Mouse (Mus musculus): Measurements from ENCODE around the gene Crybb3. TPM values are rescaled to one million over a fixed set of nuclear protein-coding genes. Genes with fewer than 3 reads are reported as not detected.

Crybb3 gene
- polyA plus RNA-seq, 2 experiments, result 0.67 to 4.6 TPM

- 79% methylated on average over 9 of the region's 9 CpGs for WGBS
- ATAC-seq (ENCODE audit: low FRiP score, low read depth), result no peak
Observed at GRCm38 (mm10) chr5:113081020-113081419, 364 bp downstream of the Crybb3 start.

GRCm38 (mm10) chr5:113079783-113080182 lies 1.6 kb downstream of the Crybb3 start:
- Histone ChIP-seq H3K27me3 (ENCODE audit: control insufficient read depth, insufficient read depth, low read length) (no peaks in the 10 kb centered on the region), H3K4me1 (ENCODE audit: control insufficient read depth, insufficient read depth, low read length) (no peaks in the 10 kb centered on the region), H3K9ac (ENCODE audit: low read depth, low read length, severe bottlenecking) (no peak overlapping the region), H3K4me2 (replicated peaks; ENCODE audit: low read depth, low read length, severe bottlenecking) (peak overlapping the region; percentile 28; the same call in 1 of the 2 replicates), H3K36me3 (ENCODE audit: control insufficient read depth, insufficient read depth, low read length) (no peaks in the 10 kb centered on the region), H3K9me3 (ENCODE audit: control insufficient read depth, low read length) (no peaks in the 10 kb centered on the region), H3K4me3 (replicated peaks; ENCODE audit: low read length) (0 out of 2 replicates have a peak overlapping the region, but pooled peaks have one; percentile 2), H3K27ac (replicated peaks; ENCODE audit: low read depth, low read length) (no peak overlapping the region)
- ATAC-seq (ENCODE audit: low FRiP score, low read depth) (no peak), DNase-seq (ENCODE audit: low spot score) (no peak)
- TF ChIP-seq POLR2A (IDR thresholded peaks at IDR 0.05; ENCODE audit: borderline replicate concordance, extremely low read depth, insufficient read depth, insufficient read length), result no peak
- WGBS, result 22% methylated on average over 21 of the region's 21 CpGs

More at GRCm38 (mm10) chr5:113081020-113081419, 364 bp downstream of the Crybb3 start:
- no peak for TF ChIP-seq POLR2A (IDR thresholded peaks at IDR 0.05; ENCODE audit: borderline replicate concordance, extremely low read depth, insufficient read depth, insufficient read length)
- Histone ChIP-seq H3K27ac (replicated peaks; ENCODE audit: low read depth, low read length) (no peak overlapping the region), H3K4me3 (replicated peaks; ENCODE audit: low read length) (no peak overlapping the region), H3K4me2 (replicated peaks; ENCODE audit: low read depth, low read length, severe bottlenecking) (no peak overlapping the region), H3K27me3 (ENCODE audit: control insufficient read depth, insufficient read depth, low read length) (no peaks in the 10 kb centered on the region), H3K4me1 (ENCODE audit: control insufficient read depth, insufficient read depth, low read length) (no peaks in the 10 kb centered on the region), H3K36me3 (ENCODE audit: control insufficient read depth, insufficient read depth, low read length) (no peaks in the 10 kb centered on the region), H3K9me3 (ENCODE audit: control insufficient read depth, low read length) (no peaks in the 10 kb centered on the region), H3K9ac (ENCODE audit: low read depth, low read length, severe bottlenecking) (no peak overlapping the region)
- DNase-seq (ENCODE audit: low spot score), result no peak

GRCm38 (mm10) chr5:113078686-113079085 lies 2.7 kb downstream of the Crybb3 start:
- ATAC-seq (ENCODE audit: low FRiP score, low read depth), result no peak
- no peak for TF ChIP-seq POLR2A (IDR thresholded peaks at IDR 0.05; ENCODE audit: borderline replicate concordance, extremely low read depth, insufficient read depth, insufficient read length)
- no peaks in the 10 kb centered on the region for H3K27me3 ChIP-seq (ENCODE audit: control insufficient read depth, insufficient read depth, low read length)
- no peak overlapping the region for H3K27ac ChIP-seq (replicated peaks; ENCODE audit: low read depth, low read length)
- H3K4me3 ChIP-seq (replicated peaks; ENCODE audit: low read length), result no peak overlapping the region
- H3K4me2 ChIP-seq (replicated peaks; ENCODE audit: low read depth, low read length, severe bottlenecking), result no peak overlapping the region
- no peaks in the 10 kb centered on the region for H3K4me1 ChIP-seq (ENCODE audit: control insufficient read depth, insufficient read depth, low read length)
- H3K9me3 ChIP-seq (ENCODE audit: control insufficient read depth, low read length), result no peaks in the 10 kb centered on the region
- no peak overlapping the region for H3K9ac ChIP-seq (ENCODE audit: low read depth, low read length, severe bottlenecking)
- DNase-seq (ENCODE audit: low spot score), result no peak
- no peaks in the 10 kb centered on the region for H3K36me3 ChIP-seq (ENCODE audit: control insufficient read depth, insufficient read depth, low read length)
- WGBS, result 58% methylated on average over 5 of the region's 5 CpGs

DNA sequence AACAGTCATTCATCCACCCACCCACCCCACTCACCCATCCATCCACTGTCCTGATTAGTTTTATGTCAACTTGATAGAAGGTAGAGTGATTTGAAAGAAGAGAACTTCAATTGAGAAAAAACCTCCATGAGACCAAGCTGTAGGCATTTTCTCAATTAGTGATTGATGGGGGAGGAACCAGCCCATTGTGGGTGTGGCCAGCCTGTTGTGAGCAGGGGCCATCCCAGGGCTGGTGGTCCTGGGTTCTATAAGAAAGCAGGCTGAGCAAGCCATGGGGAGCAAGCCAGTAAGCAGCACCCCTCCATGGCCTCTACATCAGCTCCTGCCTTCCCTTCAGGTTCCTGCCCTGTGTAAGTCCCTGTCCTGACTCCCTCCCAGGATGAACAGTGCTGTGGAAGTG lies 11.4 kb downstream of the Crybb3 start, which contains the start of gene Crybb2:
Crybb2 (minus strand) TSS at position 101 of the 400 bp plus-strand sequence.
- Histone ChIP-seq H3K9ac (ENCODE audit: low read depth, low read length, severe bottlenecking) (no peak within 1 kb of the TSS), H3K27me3 (ENCODE audit: control insufficient read depth, insufficient read depth, low read length) (no peaks in the 10 kb centered on the region), H3K4me3 (replicated peaks; ENCODE audit: low read length) (no peak within 1 kb of the TSS), H3K27ac (replicated peaks; ENCODE audit: low read depth, low read length) (no peak within 1 kb of the TSS), H3K36me3 (ENCODE audit: control insufficient read depth, insufficient read depth, low read length) (no peaks in the 10 kb centered on the region), H3K4me2 (replicated peaks; ENCODE audit: low read depth, low read length, severe bottlenecking) (no peak within 1 kb of the TSS), H3K4me1 (ENCODE audit: control insufficient read depth, insufficient read depth, low read length) (no peaks in the 10 kb centered on the region), H3K9me3 (ENCODE audit: control insufficient read depth, low read length) (no peaks in the 10 kb centered on the region)
- no peak for TF ChIP-seq POLR2A (IDR thresholded peaks at IDR 0.05; ENCODE audit: borderline replicate concordance, extremely low read depth, insufficient read depth, insufficient read length)
- ATAC-seq (ENCODE audit: low FRiP score, low read depth) (no peak), DNase-seq (ENCODE audit: low spot score) (no peak)

GRCm38 (mm10) chr5:113054308-113054707 lies 27.1 kb downstream of the Crybb3 start:
- no peaks in the 10 kb centered on the region for H3K27me3 ChIP-seq (ENCODE audit: control insufficient read depth, insufficient read depth, low read length)
- no peaks in the 10 kb centered on the region for H3K9me3 ChIP-seq (ENCODE audit: control insufficient read depth, low read length)
- no peak overlapping the region for H3K9ac ChIP-seq (ENCODE audit: low read depth, low read length, severe bottlenecking)
- ATAC-seq (ENCODE audit: low FRiP score, low read depth) (peak; percentile 42; the same call in 1 of the 2 replicates), DNase-seq (ENCODE audit: low spot score) (peak; percentile 57)
- WGBS, result 5% methylated on average over 16 of the region's 16 CpGs
- H3K36me3 ChIP-seq (ENCODE audit: control insufficient read depth, insufficient read depth, low read length), result no peaks in the 10 kb centered on the region
- H3K4me3 ChIP-seq (replicated peaks; ENCODE audit: low read length), result no peak overlapping the region
- H3K4me1 ChIP-seq (ENCODE audit: control insufficient read depth, insufficient read depth, low read length), result no peaks in the 10 kb centered on the region
- no peak overlapping the region for H3K27ac ChIP-seq (replicated peaks; ENCODE audit: low read depth, low read length)
- no peak for TF ChIP-seq POLR2A (IDR thresholded peaks at IDR 0.05; ENCODE audit: borderline replicate concordance, extremely low read depth, insufficient read depth, insufficient read length)
- no peak overlapping the region for H3K4me2 ChIP-seq (replicated peaks; ENCODE audit: low read depth, low read length, severe bottlenecking)
